Comparison of ENCODE assay signal across 16 mouse cellular contexts in the genomic region with DNA sequence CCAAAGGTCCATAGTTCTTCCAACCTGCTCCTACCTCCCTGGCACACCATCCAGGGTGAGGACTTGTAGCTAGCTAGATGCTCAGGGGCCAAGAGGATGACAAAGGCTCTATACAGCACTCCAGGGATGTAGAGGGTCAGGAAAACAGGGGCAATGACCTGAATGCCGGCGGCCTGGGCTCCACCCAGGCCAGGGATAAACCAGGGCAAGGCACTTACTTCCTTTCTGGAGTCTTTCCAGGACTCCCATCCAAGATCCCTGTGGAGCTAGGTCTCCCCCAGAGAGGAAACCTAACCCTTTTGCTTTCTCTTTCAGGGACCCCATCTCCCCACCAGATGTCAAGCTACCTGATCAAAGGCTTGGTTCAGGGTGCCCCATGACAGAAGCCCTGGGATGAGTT. TPM values are rescaled to one million over a fixed set of nuclear protein-coding genes. Genes with fewer than 3 reads are reported as not detected.
DNase-seq lines count a peak whose midpoint lies in the region; ATAC-seq lines count a peak whose summit lies in the region.
"Had no signal": no experiment of that assay in that cellular context is flagged by ENCODE, and none has a peak within 500 bp of the region (broad histone marks: within the 10 kb centered on the region; RNA-seq: fewer than 3 reads in every experiment).

No protein-coding gene starts in this region.

- H3K4me1 ChIP-seq in liver, embryonic 15.5 days (replicated peaks) = no peaks in the 10 kb centered on the region
- peaks cover 33% of the 10 kb centered on the region for H3K4me1 ChIP-seq in kidney, embryonic 16.5 days (ENCODE audit: insufficient read depth, low read length)

- WGBS in liver, embryonic 15.5 days (ENCODE audit: insufficient replicate concordance) = 39% methylated on average over 2 of the region's 2 CpGs
- 26% methylated on average over 2 of the region's 2 CpGs for WGBS in kidney, embryonic 16.5 days

- peak; percentile 31; the same call in 1 of the 2 replicates for ATAC-seq in liver, embryonic 15.5 days (ENCODE audit: insufficient read depth)
- peak; percentile 14; the same call in 1 of the 2 replicates for ATAC-seq in kidney, embryonic 16.5 days (ENCODE audit: low FRiP score, low TSS enrichment)
- ATAC-seq: activated CD4-positive, CD25-positive, alpha-beta regulatory T cell, adult 4 months; forebrain, embryonic 14.5 days had no signal

- H3K9ac ChIP-seq in liver, embryonic 15.5 days = no peak overlapping the region
- no peak overlapping the region for H3K9ac ChIP-seq in kidney, embryonic 16.5 days (replicated peaks; ENCODE audit: low read length)
- H3K9ac ChIP-seq: midbrain, embryonic 12.5 days; neural tube, embryonic 12.5 days had no signal

- no peak overlapping the region for H3K4me2 ChIP-seq in liver, embryonic 15.5 days
- H3K4me2 ChIP-seq in kidney, embryonic 16.5 days (replicated peaks; ENCODE audit: low read depth, low read length) = no peak overlapping the region
- H3K4me2 ChIP-seq: midbrain, embryonic 12.5 days; neural tube, embryonic 12.5 days had no signal

- no peaks in the 10 kb centered on the region for H3K36me3 ChIP-seq in liver, embryonic 15.5 days (replicated peaks)
- no peaks in the 10 kb centered on the region for H3K36me3 ChIP-seq in kidney, embryonic 16.5 days (ENCODE audit: insufficient read depth, low read length)
- H3K36me3 ChIP-seq: midbrain, embryonic 12.5 days had no signal

- peak; percentile 98 for DNase-seq in heart, adult 11 months
- DNase-seq in heart, postnatal 4 days = no peak
- no peak for DNase-seq in liver
- peak; percentile 59 for DNase-seq in lung, postnatal 10 days
- DNase-seq in cerebellum, adult 8-10 months = no peak
- DNase-seq in right cerebral cortex, postnatal 36 days (ENCODE audit: low spot score in 2 of 2) = no peak
- DNase-seq: B cell, adult 2 months; right cerebral cortex, adult 18-20 months; thymus, postnatal 25 days had no signal

- no peak overlapping the region for H3K27ac ChIP-seq in liver, embryonic 15.5 days (replicated peaks)
- peak overlapping the region; percentile 63; the same call in 1 of the 2 replicates for H3K27ac ChIP-seq in kidney, embryonic 16.5 days (ENCODE audit: low read length)
- H3K27ac ChIP-seq: midbrain, embryonic 12.5 days; neural tube, embryonic 12.5 days had no signal

- no peaks in the 10 kb centered on the region for H3K27me3 ChIP-seq in liver, embryonic 15.5 days
- no peaks in the 10 kb centered on the region for H3K27me3 ChIP-seq in kidney, embryonic 16.5 days (ENCODE audit: insufficient read depth, low read length)
- H3K27me3 ChIP-seq: midbrain, embryonic 12.5 days; neural tube, embryonic 12.5 days had no signal

- no peak overlapping the region for H3K4me3 ChIP-seq in liver, embryonic 15.5 days (replicated peaks)
- H3K4me3 ChIP-seq in kidney, embryonic 16.5 days (ENCODE audit: low read length) = no peak overlapping the region
- H3K4me3 ChIP-seq: midbrain, embryonic 12.5 days; neural tube, embryonic 12.5 days had no signal

- H3K9me3 ChIP-seq in liver, embryonic 15.5 days (replicated peaks) = no peaks in the 10 kb centered on the region
- H3K9me3 ChIP-seq in kidney, embryonic 16.5 days (ENCODE audit: low read length) = no peaks in the 10 kb centered on the region
- H3K9me3 ChIP-seq: midbrain, embryonic 12.5 days; neural tube, embryonic 12.5 days had no signal

RNA-seq across cellular contexts. Expression of a gene that starts 30.5 kb away (rescaled TPM):
- total RNA-seq in heart, postnatal 4 days (2021) = 10 to 100 TPM; 12.9 to 16.2 TPM
- 0.30 and 0.39 TPM in 2 replicates for polyA plus RNA-seq in liver, embryonic 15.5 days (2015; fragmentation: Nextera tagmentation; extraction: Ambion mirVana)
- polyA plus RNA-seq in kidney, embryonic 16.5 days (2015; fragmentation: Nextera tagmentation; extraction: Ambion mirVana) = 9.1 and 11.4 TPM in 2 replicates
- total RNA-seq: MEL had no signal
- polyA plus RNA-seq: activated CD4-positive, CD25-positive, alpha-beta regulatory T cell, adult 4 months had no signal

Comparison
In these comparisons a context has a peak if more than half of its experiments do, and no peak if none do; other contexts are left out.
1. DNase-seq: peak in heart, adult 11 months (single experiment) and lung, postnatal 10 days (single experiment); none in heart, postnatal 4 days (single experiment), liver (single experiment), cerebellum, adult 8-10 months (single experiment) and right cerebral cortex, postnatal 36 days (0 of 2).